Mouse (Mus musculus): ENCODE results near the gene Aspdh. TPM values are rescaled to one million over a fixed set of nuclear protein-coding genes. Genes with fewer than 3 reads are reported as not detected.

Aspdh gene
- total RNA-seq, 2 experiments from 2014 or later = 10.9 to 13.2 TPM

DNA sequence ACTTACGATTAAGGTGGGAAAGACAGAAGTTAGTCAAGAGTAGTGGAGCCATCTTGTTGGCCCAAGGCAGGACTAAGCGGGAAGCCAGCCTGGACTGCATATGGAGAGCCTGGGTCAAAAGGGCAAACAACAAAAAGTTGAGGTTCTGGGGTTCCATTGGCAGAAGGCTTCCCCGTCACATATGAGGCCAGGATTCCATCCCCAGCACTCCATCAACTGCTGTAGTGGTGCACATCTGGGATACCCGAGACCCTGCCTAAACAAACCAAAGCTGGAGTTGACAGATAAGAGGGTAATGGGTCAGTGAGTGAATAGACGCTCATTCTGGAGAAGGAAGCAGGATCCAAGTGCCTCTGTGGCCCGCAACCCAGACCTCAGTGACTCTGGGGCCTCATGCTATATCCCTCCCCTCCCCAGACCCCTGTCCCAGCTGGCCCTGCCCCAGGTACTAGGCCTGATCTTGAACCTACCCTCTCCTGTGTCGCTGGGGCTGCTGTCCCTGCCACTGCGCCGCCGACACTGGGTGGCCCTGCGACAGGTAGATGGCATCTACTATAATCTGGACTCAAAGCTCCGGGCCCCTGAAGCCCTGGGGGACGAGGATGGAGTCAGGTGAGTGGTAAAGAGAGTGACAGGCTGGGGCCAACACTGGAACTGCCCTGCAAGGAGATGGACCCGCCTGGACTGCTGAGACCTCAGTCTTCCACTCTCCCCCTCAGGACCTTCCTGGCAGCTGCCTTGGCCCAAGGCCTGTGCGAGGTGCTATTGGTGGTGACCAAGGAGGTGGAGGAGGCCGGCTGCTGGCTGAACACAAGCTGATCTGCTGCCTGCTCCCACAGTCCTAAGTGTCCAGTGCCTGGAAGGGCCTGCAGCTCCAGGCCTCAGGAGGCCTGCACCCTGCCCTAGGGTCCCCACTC, 5.8 kb downstream of the Aspdh start:
- DNase-seq (ENCODE audit: extremely low spot score in 1 of 2, low spot score in 1 of 2) = no peak

DNA sequence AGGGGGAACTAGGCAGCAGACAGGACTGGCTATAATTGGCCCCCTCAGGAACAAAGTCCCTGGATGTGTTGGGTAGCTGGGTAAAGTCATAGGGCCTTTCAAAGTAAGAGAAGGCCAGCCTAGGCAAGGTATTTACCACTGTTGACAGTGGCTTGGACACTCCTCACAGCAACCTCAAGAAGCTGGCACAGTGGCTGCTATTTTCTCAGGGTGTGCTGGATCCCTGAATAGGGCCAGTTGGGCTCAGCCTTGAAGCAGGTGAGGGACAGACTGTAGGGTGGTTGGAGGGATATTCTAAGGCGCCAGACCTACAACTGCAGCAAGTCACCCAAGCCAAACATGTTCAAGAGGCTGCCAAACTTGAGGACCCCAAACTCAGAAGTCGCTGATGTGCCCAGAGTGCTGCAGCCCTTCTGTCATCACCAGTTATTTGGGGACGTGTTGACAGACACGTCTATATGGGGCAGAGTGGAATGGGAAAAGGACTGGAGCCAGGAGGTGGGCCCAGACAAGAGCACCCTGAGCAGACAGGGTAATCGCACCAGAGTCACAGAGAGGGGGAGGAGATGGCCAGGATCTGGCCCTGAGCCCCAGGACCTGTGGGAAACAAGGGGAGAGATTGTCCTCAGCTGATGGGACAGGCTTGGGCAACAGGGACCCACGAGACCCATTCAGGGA, 6.8 kb downstream of the Aspdh start:
- DNase-seq (ENCODE audit: extremely low spot score in 1 of 2, low spot score in 1 of 2) = no peak

DNA sequence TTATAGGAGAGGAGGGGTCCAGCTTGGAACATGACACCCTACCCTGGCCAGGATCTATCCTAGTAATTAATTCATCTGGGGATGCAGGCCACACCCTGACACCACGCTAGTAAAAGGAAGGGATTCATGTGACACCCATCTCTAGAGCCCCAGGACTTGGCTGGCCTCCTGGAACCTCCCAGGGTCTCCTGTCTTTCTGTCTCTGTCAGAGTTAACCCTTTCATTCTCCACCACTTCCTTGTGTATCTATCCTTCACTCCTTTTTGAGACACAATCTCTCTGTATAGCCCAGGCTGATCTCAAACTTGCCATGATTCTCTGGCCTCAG, 7.3 kb downstream of the Aspdh start:
- no peak for DNase-seq (ENCODE audit: extremely low spot score in 1 of 2, low spot score in 1 of 2)

DNA sequence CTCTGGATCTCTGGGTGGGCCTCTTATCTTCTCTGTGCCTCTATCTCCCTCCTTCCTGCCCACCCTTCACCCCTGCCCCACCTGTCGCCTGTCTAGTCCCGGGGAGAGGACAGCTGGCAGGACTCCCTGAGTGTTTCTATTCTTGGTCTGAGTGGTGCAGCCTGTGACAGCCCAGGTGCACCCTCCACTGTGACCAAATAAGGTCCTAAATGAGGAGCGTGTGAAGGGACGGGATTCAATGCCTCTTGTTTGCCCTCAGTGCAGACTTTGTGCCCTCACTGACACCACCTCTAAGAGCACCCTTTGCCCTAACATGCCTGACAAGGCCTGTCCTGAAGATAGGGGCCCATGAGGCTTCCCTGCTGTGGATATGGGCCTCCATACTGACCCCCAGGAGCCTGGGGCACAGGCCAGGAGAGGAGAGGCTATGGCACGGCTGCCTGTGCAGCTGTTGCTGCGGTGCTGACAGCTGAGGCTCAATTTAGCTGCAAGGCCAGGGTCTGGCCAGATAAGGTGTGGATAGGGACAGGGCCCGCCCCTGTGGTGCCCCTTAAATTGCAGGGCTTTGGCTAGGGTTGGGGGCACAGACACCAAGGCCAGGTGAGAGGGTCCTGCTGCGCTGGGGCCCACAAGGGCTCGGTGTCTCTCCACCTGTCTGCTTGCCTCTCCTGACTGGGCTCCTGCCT, 7.9 kb downstream of the Aspdh start:
- DNase-seq (ENCODE audit: extremely low spot score in 1 of 2, low spot score in 1 of 2) = no peak

DNA sequence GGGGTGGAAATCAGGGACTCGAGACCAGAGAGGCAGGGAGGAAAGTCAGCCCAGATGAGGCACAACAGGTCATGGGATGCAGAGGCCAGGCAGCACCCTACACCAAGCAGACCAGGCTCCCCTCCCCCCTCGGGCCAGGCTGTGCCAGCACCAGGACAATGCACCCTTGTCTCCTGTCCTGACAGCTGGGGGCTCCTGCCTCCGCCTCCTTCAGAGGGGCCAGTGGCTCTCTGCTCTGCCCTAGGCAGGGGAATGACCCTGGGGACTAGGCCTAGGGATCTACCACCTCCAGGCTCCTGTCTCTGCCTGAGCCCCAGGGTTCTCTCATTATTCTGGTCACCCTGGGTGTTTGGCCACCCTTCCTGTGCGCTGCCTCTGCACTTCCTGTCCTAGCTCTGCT, 9.2 kb downstream of the Aspdh start:
- peak in 1 of 2 experiments; percentile 65 for DNase-seq (ENCODE audit: extremely low spot score in 1 of 2, low spot score in 1 of 2)

DNA sequence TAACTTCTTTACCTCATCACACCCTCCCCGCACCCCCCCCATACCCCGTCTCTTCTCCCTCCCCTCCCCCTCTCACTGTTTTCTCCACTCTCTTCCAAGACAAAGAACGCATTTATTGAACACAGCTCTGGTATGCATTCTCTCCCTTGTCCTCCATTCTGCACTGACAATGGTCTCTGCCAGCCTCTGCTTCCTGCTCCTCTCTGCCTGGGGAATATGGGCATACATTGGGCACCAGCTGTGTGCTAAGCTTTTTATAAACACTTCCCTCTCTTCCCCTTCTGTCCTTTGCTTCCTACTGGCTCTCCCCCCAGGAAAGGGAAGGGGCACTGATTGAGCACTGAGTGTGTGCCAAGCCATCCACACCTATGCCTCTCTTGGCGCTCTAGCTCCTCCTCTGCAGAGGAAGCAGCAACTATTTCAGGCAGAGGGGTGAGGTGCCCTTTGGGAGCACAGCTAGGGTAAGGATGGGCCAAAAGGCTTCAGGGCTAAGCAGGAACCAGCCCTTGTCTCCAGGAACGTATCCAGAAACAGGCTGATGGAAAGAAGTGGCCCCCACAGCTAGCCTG, 9.9 kb downstream of the Aspdh start:
- peak in 1 of 2 experiments; percentile 3 for DNase-seq (ENCODE audit: extremely low spot score in 1 of 2, low spot score in 1 of 2)

DNA sequence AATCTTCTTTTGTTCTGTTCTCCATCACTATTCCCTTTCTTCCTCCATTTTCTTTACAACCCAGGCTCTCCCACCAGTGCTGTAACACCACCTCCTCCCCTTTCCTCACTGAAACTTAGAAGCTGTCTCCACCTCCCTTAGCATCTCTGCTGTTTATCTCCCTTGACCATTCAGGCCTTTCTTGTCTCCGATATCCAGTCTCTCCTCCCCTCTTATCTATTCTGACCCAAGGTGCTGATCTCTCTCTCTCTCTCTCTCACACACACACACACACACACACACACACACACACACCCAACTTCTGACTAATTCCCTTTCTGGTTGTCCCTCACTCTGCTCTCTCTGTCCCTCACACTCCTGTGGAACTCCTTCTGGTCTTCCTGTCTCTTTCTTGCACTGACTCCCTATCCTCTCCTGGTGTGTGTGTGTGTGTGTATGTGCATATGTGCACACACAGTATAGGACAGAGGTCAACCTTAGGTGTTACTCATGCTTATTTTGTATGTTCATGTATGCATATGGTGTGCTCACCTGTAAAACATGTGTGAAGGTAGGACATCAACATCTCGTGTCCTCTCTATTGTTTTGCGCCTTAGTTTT, 17.7 kb downstream of the Aspdh start:
- no peak for DNase-seq (ENCODE audit: extremely low spot score in 1 of 2, low spot score in 1 of 2)

DNA sequence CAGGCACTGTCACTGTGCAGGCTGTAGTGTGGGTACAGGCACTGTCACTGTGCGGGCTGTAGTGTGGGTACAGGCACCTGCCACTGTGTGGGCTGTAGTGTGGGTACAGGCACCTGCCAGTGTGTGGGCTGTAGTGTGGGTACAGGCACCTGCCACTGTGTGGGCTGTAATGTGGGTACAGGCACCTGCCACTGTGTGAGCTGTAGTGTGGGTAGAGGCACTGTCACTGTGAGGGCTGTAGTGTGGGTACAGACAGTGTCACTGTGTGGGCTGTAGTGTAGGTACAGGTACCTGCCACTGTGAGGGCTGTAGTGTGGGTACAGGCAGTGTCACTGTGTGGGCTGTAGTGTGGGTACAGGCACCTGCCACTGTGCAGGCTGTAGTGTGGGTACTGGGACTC, 18.9 kb downstream of the Aspdh start:
- DNase-seq (ENCODE audit: extremely low spot score in 1 of 2, low spot score in 1 of 2) = no peak

DNA sequence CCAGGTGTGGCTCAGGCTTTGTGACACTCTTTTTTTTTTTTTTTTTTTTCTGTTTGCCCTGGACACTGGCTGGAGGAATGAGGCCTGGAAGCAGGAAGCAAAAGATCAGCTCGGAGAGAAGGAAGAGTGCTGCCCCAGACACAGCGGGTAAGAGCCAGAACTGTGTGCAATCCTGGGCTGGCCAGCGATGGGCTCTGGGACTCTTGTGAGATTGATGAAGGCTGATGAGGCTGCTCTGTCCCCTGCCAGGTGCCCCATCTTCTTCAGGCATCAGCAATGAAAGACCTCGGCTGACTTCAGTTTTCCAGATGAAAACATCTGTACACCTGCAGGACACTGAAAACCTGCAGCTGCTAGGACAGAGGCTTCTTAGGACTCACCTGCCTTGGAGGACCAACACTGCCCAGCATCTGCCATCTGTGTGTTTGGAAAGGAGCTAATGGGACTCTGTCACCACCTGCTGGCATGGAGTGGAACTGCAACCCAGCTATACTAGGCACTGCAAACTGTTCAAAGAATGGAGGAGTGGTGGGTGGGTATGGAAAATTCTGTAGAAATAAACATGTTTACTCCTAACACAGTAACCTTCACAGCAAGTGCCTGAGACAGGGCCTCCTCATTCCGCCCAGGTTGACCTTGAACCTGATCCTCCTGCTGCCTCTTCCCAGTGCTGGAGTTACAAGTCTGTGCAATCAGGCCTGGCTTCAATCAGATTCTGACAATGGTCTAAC, 19.8 kb downstream of the Aspdh start:
- DNase-seq (ENCODE audit: extremely low spot score in 1 of 2, low spot score in 1 of 2) = peak; percentile 74 to 90

DNA sequence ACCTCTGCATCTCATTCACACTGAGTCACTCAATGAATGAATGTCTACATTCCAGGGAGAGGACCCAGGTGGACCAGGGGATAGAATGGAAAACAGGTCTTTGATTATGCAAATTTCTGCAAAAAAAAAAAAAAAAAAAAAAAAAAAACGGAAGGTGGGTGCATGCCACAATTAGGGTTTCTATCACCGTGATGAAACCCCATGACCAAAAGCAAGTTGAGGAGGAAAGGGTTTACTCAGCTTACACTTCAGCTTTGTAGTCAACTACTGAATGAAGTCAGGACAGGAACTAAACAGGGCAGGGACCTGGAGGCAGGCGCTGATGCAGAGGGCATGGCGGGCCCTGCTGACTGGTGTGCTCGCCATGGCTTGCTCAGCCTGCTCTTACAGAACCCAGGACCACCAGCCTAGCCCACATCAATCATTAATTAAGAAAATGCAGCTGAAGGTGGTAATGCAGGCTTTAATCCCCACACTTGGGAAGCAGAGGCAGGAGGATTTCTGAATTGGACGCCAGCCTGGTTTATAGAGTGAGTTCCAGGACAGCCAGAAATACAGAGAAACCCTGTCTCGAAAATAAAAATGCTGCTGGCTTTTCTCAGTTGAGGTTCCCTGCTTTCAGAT, 20.5 kb downstream of the Aspdh start:
- no peak for DNase-seq (ENCODE audit: extremely low spot score in 1 of 2, low spot score in 1 of 2)

DNA sequence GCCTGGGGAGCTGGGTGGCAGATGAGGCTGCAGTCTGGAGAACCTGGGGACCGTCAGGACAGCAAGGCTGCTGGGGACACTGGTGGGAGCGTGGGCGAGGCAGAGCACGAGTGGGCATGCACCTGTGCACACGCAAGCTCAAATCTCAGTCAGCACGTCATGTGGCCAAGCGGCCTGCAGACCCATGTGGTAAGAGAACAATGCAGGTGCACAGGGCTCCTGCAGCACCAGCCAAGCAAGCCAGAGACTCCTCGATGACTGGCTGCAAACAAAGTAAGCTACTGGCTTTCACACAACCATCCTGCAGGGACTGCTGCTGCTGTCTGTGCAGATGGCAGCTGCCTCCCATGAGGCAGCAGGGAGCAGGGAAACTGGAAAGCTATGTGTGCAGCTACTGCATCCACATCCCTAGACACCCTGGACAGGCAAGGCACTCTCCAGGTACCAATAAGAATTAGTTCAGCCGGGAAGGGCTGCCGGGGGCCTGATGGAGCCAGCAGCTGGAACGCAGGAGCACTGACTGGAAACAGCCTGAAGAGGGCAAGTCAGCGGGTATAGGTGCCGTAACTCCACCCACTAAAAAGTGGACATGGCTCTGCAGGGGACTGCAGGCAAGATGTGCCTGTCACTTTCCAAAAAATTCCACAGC, 21.9 kb downstream of the Aspdh start:
- DNase-seq (ENCODE audit: extremely low spot score in 1 of 2, low spot score in 1 of 2) = no peak

DNA sequence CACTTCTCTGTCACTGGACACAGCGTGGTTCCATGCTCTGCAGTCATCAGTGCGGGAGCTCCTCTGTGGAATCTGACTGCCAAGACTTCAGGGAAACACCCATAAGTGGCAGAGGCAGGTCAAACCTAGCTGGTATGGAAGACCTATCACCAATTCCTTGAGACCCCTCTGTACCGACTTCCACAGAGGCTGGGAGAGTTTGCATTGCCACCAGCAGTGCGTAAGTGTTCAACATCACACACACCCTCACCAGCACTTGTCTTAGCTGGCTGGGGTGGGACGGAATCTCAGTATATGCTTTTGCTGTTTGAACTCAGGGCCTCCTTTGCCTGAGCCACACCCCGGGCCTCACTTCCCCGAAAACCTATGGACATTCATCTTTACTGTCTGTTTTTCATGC, 22.7 kb downstream of the Aspdh start:
- DNase-seq (ENCODE audit: extremely low spot score in 1 of 2, low spot score in 1 of 2) = no peak

DNA sequence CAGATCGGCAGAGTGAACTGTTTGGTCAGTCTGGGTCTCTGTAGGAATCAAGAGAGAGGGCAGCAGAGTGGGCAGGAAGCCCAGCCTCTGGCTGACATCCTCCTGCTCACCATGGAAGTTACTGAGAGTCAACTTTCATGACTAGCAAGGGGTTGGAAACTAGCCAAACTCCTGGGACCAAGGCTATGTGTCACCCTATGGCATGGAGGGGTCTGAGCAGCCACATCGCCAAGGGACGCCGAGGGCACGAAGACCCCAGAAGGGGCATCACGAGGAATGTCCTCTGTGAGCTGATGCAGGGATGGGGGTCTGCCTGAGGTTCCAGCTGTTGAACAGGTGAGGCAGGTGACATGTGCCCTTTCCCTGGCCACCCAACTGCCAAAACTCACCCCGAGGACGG, 23.4 kb downstream of the Aspdh start:
- DNase-seq (ENCODE audit: extremely low spot score in 1 of 2, low spot score in 1 of 2) = no peak

DNA sequence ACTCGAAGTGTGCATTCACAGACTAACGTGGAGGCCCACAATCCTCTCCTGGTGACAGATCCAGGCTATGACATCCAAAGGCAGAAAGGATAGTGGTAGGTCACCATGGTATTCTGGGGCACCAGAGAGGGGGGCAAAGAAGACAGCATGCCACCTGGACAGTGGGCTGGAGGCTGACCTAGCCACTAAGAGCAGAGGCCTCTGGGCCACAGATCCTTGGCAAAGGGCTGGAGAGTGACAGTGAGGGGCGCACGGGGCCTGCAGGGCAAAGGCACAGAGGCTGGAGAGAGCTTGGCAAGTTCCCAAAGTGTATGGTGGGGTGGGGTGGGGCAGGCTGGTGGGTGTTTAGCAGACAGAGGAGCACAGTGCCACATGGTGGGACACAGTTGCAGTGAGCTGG, 25.1 kb downstream of the Aspdh start:
- DNase-seq (ENCODE audit: extremely low spot score in 1 of 2, low spot score in 1 of 2) = no peak

DNA sequence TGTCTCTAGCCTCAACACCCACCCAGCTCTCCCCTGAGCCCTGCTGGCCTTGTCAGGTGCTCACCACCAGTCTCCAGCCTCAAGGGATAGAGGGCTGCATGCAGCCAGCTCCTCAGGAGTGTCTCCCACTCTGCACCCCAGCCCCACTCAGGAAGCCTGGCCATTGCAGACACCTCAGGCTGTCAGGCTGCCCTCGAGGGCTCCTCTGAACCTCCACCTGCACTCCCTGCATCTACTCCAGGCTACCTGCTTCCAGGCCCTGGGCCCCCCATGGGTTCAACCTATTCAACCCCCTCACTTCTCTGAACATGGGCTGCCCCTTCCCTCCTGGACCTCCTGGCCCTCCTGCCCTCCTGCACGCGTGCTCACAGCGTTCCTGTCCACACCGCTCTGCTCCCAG, 26.2 kb downstream of the Aspdh start:
- no peak for DNase-seq (ENCODE audit: extremely low spot score in 1 of 2, low spot score in 1 of 2)

DNA sequence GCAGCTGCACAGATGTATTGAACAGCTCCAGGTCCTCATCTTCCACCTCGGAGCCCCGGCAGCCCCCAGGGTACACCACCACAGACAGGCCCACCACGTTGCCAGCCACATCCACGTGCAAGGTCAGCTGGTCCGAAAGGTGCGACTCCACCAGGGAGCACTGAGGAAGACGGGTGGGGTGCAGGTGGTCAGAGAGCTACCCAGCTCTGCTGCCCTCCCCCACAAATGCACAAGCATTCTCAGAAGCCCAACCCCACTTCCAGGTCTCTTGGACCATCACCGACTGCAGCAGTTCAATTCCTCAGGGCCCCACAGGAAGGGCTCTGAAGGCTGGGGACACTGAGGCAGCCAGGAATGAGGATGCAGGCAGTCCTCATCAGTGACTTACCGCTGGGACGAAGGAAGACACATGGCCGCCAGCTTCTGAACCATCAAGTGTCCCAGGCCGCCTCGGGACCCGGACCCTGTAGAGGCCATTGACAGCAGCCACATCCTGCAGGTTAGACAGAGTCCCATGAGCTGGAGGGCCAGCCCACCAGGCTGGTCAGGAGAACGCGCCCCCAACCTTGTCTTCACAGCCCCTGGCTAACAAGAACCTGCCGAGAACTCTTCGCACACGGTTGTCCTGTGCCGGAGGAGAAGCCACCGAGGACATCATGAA, 27.1 kb downstream of the Aspdh start:
- no peak for DNase-seq (ENCODE audit: extremely low spot score in 1 of 2, low spot score in 1 of 2)

DNA sequence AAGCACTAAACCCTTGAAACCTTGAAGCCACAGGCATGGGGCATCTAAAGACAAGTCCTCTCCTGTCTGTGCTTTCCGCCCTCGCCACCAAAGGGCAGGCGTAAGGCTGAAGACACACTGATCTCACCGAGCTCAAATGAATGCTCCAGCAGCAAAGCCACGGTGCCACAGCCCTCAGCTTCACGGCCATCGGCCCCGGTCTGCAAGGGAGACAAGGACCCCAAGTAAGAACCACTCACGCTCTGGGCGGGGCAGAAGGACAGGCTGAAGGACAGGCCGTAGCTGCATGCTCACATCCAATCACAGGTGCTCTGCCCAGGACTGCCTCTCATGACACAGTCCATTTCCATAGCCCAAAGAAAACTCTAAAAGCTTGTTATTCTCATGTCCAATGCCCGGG, 29.5 kb downstream of the Aspdh start:
- DNase-seq (ENCODE audit: extremely low spot score in 1 of 2, low spot score in 1 of 2) = no peak

DNA sequence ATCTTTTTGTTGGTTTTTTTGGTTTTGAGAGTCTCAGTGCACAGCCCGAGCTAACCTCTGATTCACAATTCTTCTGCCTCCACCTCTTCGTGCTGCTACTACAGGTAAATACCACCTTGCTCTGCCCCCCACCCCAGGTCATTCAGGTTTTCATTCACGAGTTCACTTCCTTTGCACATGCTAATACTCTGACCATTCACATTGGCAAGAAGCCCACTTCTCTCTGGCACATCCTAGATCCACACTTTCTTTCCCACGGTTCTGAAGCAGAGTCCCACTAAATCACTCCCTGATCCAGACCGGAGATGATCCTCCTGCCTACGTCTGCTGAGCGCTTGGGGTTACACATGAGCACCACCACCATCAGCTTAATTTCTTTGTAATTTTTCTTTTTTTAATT, 29.9 kb downstream of the Aspdh start:
- no peak for DNase-seq (ENCODE audit: extremely low spot score in 1 of 2, low spot score in 1 of 2)
